Mouse (Mus musculus): ENCODE measurements around the gene Pramel1. TPM values are rescaled to one million over a fixed set of nuclear protein-coding genes. Genes with fewer than 3 reads are reported as not detected.

Gene Pramel1
- not detected for total RNA-seq (2023)

DNA sequence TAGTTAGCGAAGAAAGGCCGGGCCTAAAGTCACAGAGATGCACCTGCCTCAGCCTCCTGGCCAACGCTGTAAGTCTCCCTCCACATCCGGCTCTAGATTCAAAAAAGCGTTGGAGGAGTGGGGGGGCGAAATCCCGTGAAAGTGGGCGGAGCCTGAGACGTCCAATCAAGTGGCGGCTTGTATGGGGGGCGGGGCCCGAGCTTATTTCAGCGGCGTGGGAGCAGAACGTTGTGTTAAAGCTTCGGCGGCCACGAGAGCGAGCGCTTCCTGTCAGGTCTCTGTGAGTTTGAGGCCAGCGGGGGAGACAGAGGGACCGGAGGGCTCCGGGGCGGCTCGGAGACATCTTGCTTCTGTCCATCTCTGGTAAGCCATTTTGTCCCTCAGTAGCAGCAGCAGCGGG, at the start of gene Pramel1:
Gene Pramel1 (plus strand): TSS at position 248 of the 400 bp plus-strand sequence.

DNA sequence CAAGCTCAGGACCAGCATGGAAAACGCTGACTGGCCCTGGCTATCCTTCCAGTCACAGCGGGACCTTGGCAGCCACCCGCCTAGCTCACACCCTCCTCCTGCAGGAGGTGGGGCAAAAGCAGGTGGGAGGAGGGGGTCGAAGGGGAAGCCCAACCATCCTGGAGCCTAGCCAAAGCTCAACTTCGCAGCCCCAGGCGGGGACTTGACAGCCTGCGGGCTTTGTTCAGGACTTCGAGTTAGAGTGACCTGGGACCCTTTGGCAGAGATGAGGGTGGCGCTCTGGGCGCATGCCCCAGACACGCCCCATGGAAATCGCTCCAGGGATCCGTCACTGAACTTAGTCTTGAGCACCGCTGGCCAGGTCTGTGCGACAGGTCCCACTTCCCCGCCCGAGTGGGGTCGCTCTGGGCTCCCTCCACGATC, 44.7 kb upstream of the Pramel1 start, which contains the start of gene Lrrc38:
Gene Lrrc38 (plus strand): TSS at position 274 of the 423 bp plus-strand sequence.

DNA sequence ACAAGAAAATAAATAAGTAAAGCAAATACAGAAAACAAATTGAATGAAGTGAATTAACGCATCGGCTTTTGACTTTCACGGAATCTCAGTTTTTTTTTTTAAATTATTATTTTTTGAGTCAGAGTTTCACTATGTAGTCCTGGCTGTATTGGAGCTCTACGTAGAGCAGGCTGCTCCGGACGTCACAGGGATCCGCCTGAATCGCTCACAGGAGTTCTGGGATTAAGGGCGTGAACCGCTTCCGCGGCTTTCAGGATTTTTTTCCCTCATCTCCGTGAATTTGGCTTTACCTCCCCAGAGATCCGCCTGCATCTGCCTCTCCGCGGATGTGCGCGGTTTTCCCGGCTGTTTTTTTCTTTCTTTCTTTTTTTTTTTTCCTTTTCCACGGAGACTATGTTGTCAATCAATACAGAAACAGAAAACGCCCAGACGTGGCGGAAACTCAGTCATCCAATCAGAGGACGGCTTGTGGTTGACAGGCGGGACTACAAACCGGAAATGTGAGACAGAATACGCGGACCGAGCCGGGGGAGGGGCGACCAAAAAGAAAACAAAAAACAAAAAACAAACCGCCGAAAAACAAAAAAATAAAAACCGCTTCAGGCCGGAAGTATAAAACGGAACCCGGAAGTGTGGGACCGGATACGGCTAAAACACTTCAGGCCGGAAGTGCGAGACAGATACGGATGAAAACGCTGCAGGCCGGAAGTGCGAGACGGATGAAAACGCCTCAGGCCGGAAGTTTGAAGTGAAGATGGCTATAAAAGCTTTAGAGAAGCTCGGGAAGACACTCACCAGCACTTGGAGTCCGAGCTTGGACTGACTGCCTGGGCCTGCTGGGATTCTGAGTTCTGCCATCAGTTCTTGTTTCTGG, 18.2 kb downstream of the Pramel1 start, which contains the start of gene Pramef8:
Gene Pramef8 (plus strand): TSS at position 208 of the 874 bp plus-strand sequence.

Other genes starting within 250 kb of the Pramel1 start
- gene Prdm2, start 181.4 kb upstream of the Pramel1 start, total RNA-seq (2023): 10 to 100 TPM; 81.8 to 87.0 TPM
- not detected for gene Pdpn, start 94.9 kb upstream of the Pramel1 start, total RNA-seq (2023)
- not detected for gene Lrrc38, start 44.7 kb upstream of the Pramel1 start, total RNA-seq (2023)
- 10 to 100 TPM; 52.8 to 60.6 TPM for gene Pramef8, start 18.0 kb downstream of the Pramel1 start, total RNA-seq (2023)
- gene Oog4, start 55.9 kb downstream of the Pramel1 start, total RNA-seq (2023): not detected
- not detected for gene Gm13043, start 116.9 kb downstream of the Pramel1 start, total RNA-seq (2023)
- not detected for gene Gm13040, start 141.5 kb downstream of the Pramel1 start, total RNA-seq (2023)
- gene BC080695, start 157.3 kb downstream of the Pramel1 start, total RNA-seq (2023): not detected
- not detected for gene Gm13057, start 157.3 kb downstream of the Pramel1 start, total RNA-seq (2023)
- not detected for gene Gm13083, start 220.6 kb downstream of the Pramel1 start, total RNA-seq (2023)